Mouse (Mus musculus) neural tube, embryonic 11.5 days (tissue): ENCODE results near the gene C530008M17Rik. TPM values are rescaled to one million over a fixed set of nuclear protein-coding genes. Genes with fewer than 3 reads are reported as not detected.

ENCODE experiments used
- ATAC-seq: fragments of 200-750 bp; cut with Nextera tagmentation; 2 replicates; pipeline ENCODE4 v1.8.0; 2017; ENCODE audit warnings: moderate number of reproducible peaks, mild to moderate bottlenecking, moderate TSS enrichment, moderate library complexity; ENCODE audit not compliant: insufficient read depth, low FRiP score, low TSS enrichment
- DNase-seq: peaks from one replicate; pipeline ENCODE4 v3.0.0-alpha.2; 2015; ENCODE audit warnings: low spot score
- H3K27ac ChIP-seq: fragments of 300-500 bp; sonication (generic); 2 replicates; pipeline ENCODE4 v1.5.1; 2014; ENCODE audit warnings: low read depth, mild to moderate bottlenecking, low read length
- H3K27me3 ChIP-seq: fragments of 300-500 bp; sonication (generic); 2 replicates; pipeline ENCODE4 v1.6.1; 2014; ENCODE audit warnings: mild to moderate bottlenecking, low read length, mixed read lengths; ENCODE audit not compliant: control insufficient read depth, insufficient read depth
- H3K36me3 ChIP-seq: fragments of 300-500 bp; sonication (generic); 2 replicates; pipeline ENCODE4 v1.6.1; 2014; ENCODE audit warnings: mild to moderate bottlenecking, low read length, moderate library complexity, mixed read lengths; ENCODE audit not compliant: control insufficient read depth, insufficient read depth
- H3K4me1 ChIP-seq: fragments of 300-500 bp; sonication (generic); 2 replicates; pipeline ENCODE4 v1.6.1; 2014; ENCODE audit warnings: low read length, mixed read lengths; ENCODE audit not compliant: control insufficient read depth, insufficient read depth
- H3K4me2 ChIP-seq: fragments of 300-500 bp; sonication (generic); 2 replicates; pipeline ENCODE4 v1.6.1; 2014; ENCODE audit warnings: low read depth, mild to moderate bottlenecking, moderate library complexity
- H3K4me3 ChIP-seq: fragments of 300-500 bp; sonication (generic); 2 replicates; pipeline ENCODE4 v1.5.1; 2014; ENCODE audit warnings: low read depth, low read length
- H3K9ac ChIP-seq: fragments of 300-500 bp; sonication (generic); 2 replicates; pipeline ENCODE4 v1.6.1; 2014; ENCODE audit warnings: mild to moderate bottlenecking, low read length
- H3K9me3 ChIP-seq: fragments of 300-500 bp; sonication (generic); 2 replicates; pipeline ENCODE4 v1.6.1; 2016; ENCODE audit warnings: low read length; ENCODE audit not compliant: control insufficient read depth
- WGBS: fragments of 180-500 bp; shearing (Covaris S2); extraction: QIAGEN DNeasy Blood & Tissue Kit; methylation state at CpG from one replicate; pipeline ENCODE4 v1.1.7; 2014; 5-methylcytosine and 5-hydroxymethylcytosine counted together
- polyA plus RNA-seq: library from polyadenylated mRNA; unstranded; fragments of >200 nt; fragmentation: Nextera tagmentation; extraction: Ambion mirVana; gene quantifications from 2 replicates; pipeline ENCODE4 v1.2.1, GENCODE M21; 2014

The C530008M17Rik gene
- polyA plus RNA-seq, 1 experiment from 2014 or later: 38.6 TPM

GRCm38 (mm10) chr5:76702646-76703045, 46.3 kb downstream of the C530008M17Rik start:
- Histone ChIP-seq H3K9ac (no peak overlapping the region), H3K9me3 (no peaks in the 10 kb centered on the region), H3K27ac (no peak overlapping the region), H3K4me3 (no peak overlapping the region), H3K27me3 (no peaks in the 10 kb centered on the region), H3K4me2 (no peak overlapping the region), H3K36me3 (no peaks in the 10 kb centered on the region), H3K4me1 (peaks cover 5% of the 10 kb centered on the region)
- ATAC-seq (no peak), DNase-seq (no peak)
- WGBS: 30% methylated on average over 12 of the region's 12 CpGs

- H3K4me3 ChIP-seq: no peak overlapping the region
- peaks cover 3% of the 10 kb centered on the region for H3K4me1 ChIP-seq
- H3K27ac ChIP-seq: no peak overlapping the region
- ATAC-seq: no peak
- no peaks in the 10 kb centered on the region for H3K36me3 ChIP-seq
- no peak overlapping the region for H3K4me2 ChIP-seq
- no peak overlapping the region for H3K9ac ChIP-seq
- H3K27me3 ChIP-seq: no peaks in the 10 kb centered on the region
- no peaks in the 10 kb centered on the region for H3K9me3 ChIP-seq
- DNase-seq: no peak
- WGBS: 87% methylated on average over 11 of the region's 11 CpGs
Observed at GRCm38 (mm10) chr5:76705307-76706173, 49.2 kb downstream of the C530008M17Rik start.

- Histone ChIP-seq H3K4me1 (no peaks in the 10 kb centered on the region; the same call in 1 of the 2 replicates), H3K4me2 (no peak overlapping the region), H3K9me3 (no peaks in the 10 kb centered on the region), H3K27me3 (no peaks in the 10 kb centered on the region), H3K27ac (no peak overlapping the region), H3K4me3 (no peak overlapping the region), H3K36me3 (no peaks in the 10 kb centered on the region), H3K9ac (no peak overlapping the region)
- ATAC-seq: no peak
- 96% methylated on average over 3 of the region's 3 CpGs for WGBS
- no peak for DNase-seq
Observed at GRCm38 (mm10) chr5:76707072-76707471, 50.8 kb downstream of the C530008M17Rik start.

- DNase-seq (no peak), ATAC-seq (no peak)
- H3K9me3 ChIP-seq: no peaks in the 10 kb centered on the region
- WGBS: 86% methylated on average over 15 of the region's 15 CpGs
- H3K4me3 ChIP-seq: no peak overlapping the region
- H3K4me2 ChIP-seq: no peak overlapping the region
- H3K9ac ChIP-seq: no peak overlapping the region
- no peaks in the 10 kb centered on the region; the same call in 1 of the 2 replicates for H3K4me1 ChIP-seq
- no peaks in the 10 kb centered on the region for H3K36me3 ChIP-seq
- H3K27me3 ChIP-seq: no peaks in the 10 kb centered on the region
- no peak overlapping the region for H3K27ac ChIP-seq
Observed at GRCm38 (mm10) chr5:76708004-76708403, 51.7 kb downstream of the C530008M17Rik start.

- DNase-seq (no peak), ATAC-seq (no peak)
- no peaks in the 10 kb centered on the region for H3K9me3 ChIP-seq
- no peaks in the 10 kb centered on the region for H3K36me3 ChIP-seq
- no peak overlapping the region for H3K4me3 ChIP-seq
- no peaks in the 10 kb centered on the region for H3K4me1 ChIP-seq
- H3K9ac ChIP-seq: no peak overlapping the region
- no peak overlapping the region for H3K4me2 ChIP-seq
- no peak overlapping the region for H3K27ac ChIP-seq
- no peaks in the 10 kb centered on the region for H3K27me3 ChIP-seq
- WGBS: 57% methylated on average over 7 of the region's 7 CpGs
Observed at GRCm38 (mm10) chr5:76713743-76714142, 57.4 kb downstream of the C530008M17Rik start.

DNA sequence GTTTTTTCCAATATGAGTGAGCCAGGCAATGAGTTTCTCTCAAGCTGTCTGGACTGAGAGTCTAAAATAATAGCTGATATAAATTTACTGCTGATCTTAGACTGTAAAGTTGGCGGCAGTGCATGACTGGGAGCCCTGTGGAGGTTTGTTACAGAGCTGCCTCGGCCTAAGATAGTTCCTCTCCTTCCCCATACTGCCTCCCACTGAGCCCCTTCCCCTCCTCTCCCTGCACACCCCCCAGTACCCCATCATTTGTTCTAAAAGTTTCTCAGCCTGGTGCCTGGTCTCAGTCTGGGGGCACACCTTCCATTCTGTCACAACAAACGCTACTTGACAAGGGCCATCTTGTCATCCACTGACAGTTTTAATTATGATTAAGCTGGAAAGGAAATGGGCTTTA, 63.6 kb downstream of the C530008M17Rik start:
- no peak for DNase-seq
- no peaks in the 10 kb centered on the region for H3K4me1 ChIP-seq

GRCm38 (mm10) chr5:76724878-76725277, 68.6 kb downstream of the C530008M17Rik start:
- Histone ChIP-seq H3K4me3 (no peak overlapping the region), H3K9ac (no peak overlapping the region), H3K27me3 (no peaks in the 10 kb centered on the region), H3K4me2 (no peak overlapping the region), H3K36me3 (no peaks in the 10 kb centered on the region), H3K27ac (no peak overlapping the region), H3K9me3 (no peaks in the 10 kb centered on the region), H3K4me1 (no peaks in the 10 kb centered on the region)
- 98% methylated on average over 2 of the region's 2 CpGs for WGBS
- DNase-seq: no peak
- no peak for ATAC-seq

More for the DNA sequence above, 63.6 kb downstream of the C530008M17Rik start:
- Histone ChIP-seq H3K36me3 (no peaks in the 10 kb centered on the region), H3K27ac (no peak overlapping the region), H3K4me2 (no peak overlapping the region), H3K4me3 (no peak overlapping the region), H3K27me3 (no peaks in the 10 kb centered on the region), H3K9ac (no peak overlapping the region), H3K9me3 (no peaks in the 10 kb centered on the region)
- ATAC-seq: no peak
- 67% methylated on average over 3 of the region's 3 CpGs for WGBS

GRCm38 (mm10) chr5:76726518-76727103, 70.3 kb downstream of the C530008M17Rik start:
- WGBS: 81% methylated on average over 8 of the region's 8 CpGs
- no peak overlapping the region for H3K4me3 ChIP-seq
- ATAC-seq (no peak), DNase-seq (no peak)
- H3K27me3 ChIP-seq: no peaks in the 10 kb centered on the region
- H3K4me2 ChIP-seq: no peak overlapping the region
- H3K27ac ChIP-seq: no peak overlapping the region
- no peak overlapping the region for H3K9ac ChIP-seq
- no peaks in the 10 kb centered on the region for H3K36me3 ChIP-seq
- no peaks in the 10 kb centered on the region for H3K9me3 ChIP-seq
- no peaks in the 10 kb centered on the region for H3K4me1 ChIP-seq
